Mouse (Mus musculus): ENCODE measurements around the gene Mpig6b. TPM values are rescaled to one million over a fixed set of nuclear protein-coding genes. Genes with fewer than 3 reads are reported as not detected.

The Mpig6b gene
- polyA plus RNA-seq (2014; fragmentation: Nextera tagmentation; extraction: Ambion mirVana), result 8.4 and 11.2 TPM in 2 replicates

GRCm38 (mm10) chr17:35066084-35066483 lies at the start of gene Mpig6b:
Mpig6b (minus strand) TSS chr17:35066184.
- Histone ChIP-seq H3K4me2 (peak within 1 kb of the TSS; percentile 79), H3K27ac (ENCODE audit: low read depth, low read length) (peak within 1 kb of the TSS; percentile 2; the same call in 1 of the 2 replicates), H3K4me3 (ENCODE audit: low read depth, low read length) (peak within 1 kb of the TSS; percentile 45), H3K9ac (ENCODE audit: low read depth, low read length) (peak within 1 kb of the TSS; percentile 45), H3K4me1 (replicated peaks; ENCODE audit: control insufficient read depth, insufficient read depth, low read length) (peaks cover 20% of the 10 kb centered on the region), H3K36me3 (ENCODE audit: control insufficient read depth, insufficient read depth, low read length) (peaks cover 6% of the 10 kb centered on the region; the same call in 1 of the 2 replicates), H3K27me3 (replicated peaks; ENCODE audit: control insufficient read depth, insufficient read depth, low read length) (peaks cover 46% of the 10 kb centered on the region), H3K9me3 (ENCODE audit: control insufficient read depth, low read length) (no peaks in the 10 kb centered on the region)
- WGBS, result 38% methylated on average over 10 of the region's 10 CpGs
- ATAC-seq (replicated peaks; ENCODE audit: low FRiP score) (no peak), DNase-seq (ENCODE audit: low spot score) (no peak)

GRCm38 (mm10) chr17:35115046-35116019 lies 49.3 kb upstream of the Mpig6b start, which contains the start of gene Ly6g5b:
Ly6g5b (minus strand) TSS chr17:35115428.
- Histone ChIP-seq H3K4me3 (ENCODE audit: low read depth, low read length) (no peak within 1 kb of the TSS), H3K27me3 (replicated peaks; ENCODE audit: control insufficient read depth, insufficient read depth, low read length) (no peaks in the 10 kb centered on the region), H3K27ac (ENCODE audit: low read depth, low read length) (no peak within 1 kb of the TSS), H3K36me3 (ENCODE audit: control insufficient read depth, insufficient read depth, low read length) (peaks cover 21% of the 10 kb centered on the region), H3K4me2 (no peak within 1 kb of the TSS), H3K9me3 (ENCODE audit: control insufficient read depth, low read length) (no peaks in the 10 kb centered on the region), H3K9ac (ENCODE audit: low read depth, low read length) (no peak within 1 kb of the TSS), H3K4me1 (replicated peaks; ENCODE audit: control insufficient read depth, insufficient read depth, low read length) (peaks cover 5% of the 10 kb centered on the region; the same call in 1 of the 2 replicates)
- DNase-seq (ENCODE audit: low spot score) (no peak), ATAC-seq (replicated peaks; ENCODE audit: low FRiP score) (peak; percentile 34; the same call in 1 of the 2 replicates)
- 79% methylated on average over 8 of the region's 8 CpGs for WGBS

- no peak overlapping the region for H3K9ac ChIP-seq (ENCODE audit: low read depth, low read length)
- no peak overlapping the region for H3K27ac ChIP-seq (ENCODE audit: low read depth, low read length)
- H3K9me3 ChIP-seq (ENCODE audit: control insufficient read depth, low read length), result no peaks in the 10 kb centered on the region
- no peak for ATAC-seq (replicated peaks; ENCODE audit: low FRiP score)
- 72% methylated on average over 9 of the region's 9 CpGs for WGBS
- H3K4me2 ChIP-seq, result no peak overlapping the region
- H3K27me3 ChIP-seq (replicated peaks; ENCODE audit: control insufficient read depth, insufficient read depth, low read length), result no peaks in the 10 kb centered on the region
- H3K4me3 ChIP-seq (ENCODE audit: low read depth, low read length), result no peak overlapping the region
- DNase-seq (ENCODE audit: low spot score), result no peak
- H3K36me3 ChIP-seq (ENCODE audit: control insufficient read depth, insufficient read depth, low read length), result peaks cover 2% of the 10 kb centered on the region; the same call in 1 of the 2 replicates
- H3K4me1 ChIP-seq (replicated peaks; ENCODE audit: control insufficient read depth, insufficient read depth, low read length), result no peaks in the 10 kb centered on the region
Measured at GRCm38 (mm10) chr17:35111774-35112173, 45.8 kb upstream of the Mpig6b start.

- H3K4me2 ChIP-seq, result no peak within 1 kb of the TSS
- no peak within 1 kb of the TSS for H3K27ac ChIP-seq (ENCODE audit: low read depth, low read length)
- no peaks in the 10 kb centered on the region for H3K9me3 ChIP-seq (ENCODE audit: control insufficient read depth, low read length)
- H3K4me1 ChIP-seq (replicated peaks; ENCODE audit: control insufficient read depth, insufficient read depth, low read length), result peaks cover 32% of the 10 kb centered on the region
- 84% methylated on average over 6 of the region's 6 CpGs for WGBS
- no peak for ATAC-seq (replicated peaks; ENCODE audit: low FRiP score)
- H3K4me3 ChIP-seq (ENCODE audit: low read depth, low read length), result no peak within 1 kb of the TSS
- no peak for DNase-seq (ENCODE audit: low spot score)
- H3K27me3 ChIP-seq (replicated peaks; ENCODE audit: control insufficient read depth, insufficient read depth, low read length), result no peaks in the 10 kb centered on the region
- no peak within 1 kb of the TSS for H3K9ac ChIP-seq (ENCODE audit: low read depth, low read length)
- H3K36me3 ChIP-seq (ENCODE audit: control insufficient read depth, insufficient read depth, low read length), result peaks cover 5% of the 10 kb centered on the region; the same call in 1 of the 2 replicates
Measured at GRCm38 (mm10) chr17:35108097-35108496, 42.1 kb upstream of the Mpig6b start, which contains the start of gene Ly6g5c. Ly6g5c (plus strand) TSS chr17:35108279.

GRCm38 (mm10) chr17:35106522-35106921 lies 40.5 kb upstream of the Mpig6b start:
- no peaks in the 10 kb centered on the region for H3K9me3 ChIP-seq (ENCODE audit: control insufficient read depth, low read length)
- H3K4me2 ChIP-seq, result no peak overlapping the region; the same call in 1 of the 2 replicates
- H3K9ac ChIP-seq (ENCODE audit: low read depth, low read length), result no peak overlapping the region
- no peaks in the 10 kb centered on the region for H3K27me3 ChIP-seq (replicated peaks; ENCODE audit: control insufficient read depth, insufficient read depth, low read length)
- peaks cover 19% of the 10 kb centered on the region for H3K36me3 ChIP-seq (ENCODE audit: control insufficient read depth, insufficient read depth, low read length)
- DNase-seq (ENCODE audit: low spot score) (no peak), ATAC-seq (replicated peaks; ENCODE audit: low FRiP score) (no peak)
- no peak overlapping the region for H3K27ac ChIP-seq (ENCODE audit: low read depth, low read length)
- H3K4me3 ChIP-seq (ENCODE audit: low read depth, low read length), result no peak overlapping the region
- 71% methylated on average over 3 of the region's 3 CpGs for WGBS
- peaks cover 41% of the 10 kb centered on the region for H3K4me1 ChIP-seq (replicated peaks; ENCODE audit: control insufficient read depth, insufficient read depth, low read length)

GRCm38 (mm10) chr17:35105740-35106389 lies 39.9 kb upstream of the Mpig6b start:
- H3K4me1 ChIP-seq (replicated peaks; ENCODE audit: control insufficient read depth, insufficient read depth, low read length), result peaks cover 41% of the 10 kb centered on the region
- H3K27ac ChIP-seq (ENCODE audit: low read depth, low read length), result peak overlapping the region; percentile 57

GRCm38 (mm10) chr17:35104754-35105153 lies 38.8 kb upstream of the Mpig6b start:
- H3K27me3 ChIP-seq (replicated peaks; ENCODE audit: control insufficient read depth, insufficient read depth, low read length), result no peaks in the 10 kb centered on the region
- H3K36me3 ChIP-seq (ENCODE audit: control insufficient read depth, insufficient read depth, low read length), result peaks cover 30% of the 10 kb centered on the region
- DNase-seq (ENCODE audit: low spot score), result no peak
- H3K9me3 ChIP-seq (ENCODE audit: control insufficient read depth, low read length), result no peaks in the 10 kb centered on the region
- H3K4me1 ChIP-seq (replicated peaks; ENCODE audit: control insufficient read depth, insufficient read depth, low read length), result peaks cover 41% of the 10 kb centered on the region
- H3K9ac ChIP-seq (ENCODE audit: low read depth, low read length), result peak overlapping the region; percentile 52
- 44% methylated on average over 6 of the region's 6 CpGs for WGBS
- peak overlapping the region; percentile 27 for H3K4me2 ChIP-seq
- peak; percentile 85 for ATAC-seq (replicated peaks; ENCODE audit: low FRiP score)
- peak overlapping the region; percentile 73 for H3K27ac ChIP-seq (ENCODE audit: low read depth, low read length)
- H3K4me3 ChIP-seq (ENCODE audit: low read depth, low read length), result no peak overlapping the region

More at GRCm38 (mm10) chr17:35105740-35106389, 39.9 kb upstream of the Mpig6b start:
- 30% methylated on average over 13 of the region's 13 CpGs for WGBS
- peak; percentile 53; the same call in 1 of the 2 replicates for ATAC-seq (replicated peaks; ENCODE audit: low FRiP score)
- Histone ChIP-seq H3K36me3 (ENCODE audit: control insufficient read depth, insufficient read depth, low read length) (peaks cover 26% of the 10 kb centered on the region), H3K4me2 (peak overlapping the region; percentile 27), H3K27me3 (replicated peaks; ENCODE audit: control insufficient read depth, insufficient read depth, low read length) (no peaks in the 10 kb centered on the region), H3K9me3 (ENCODE audit: control insufficient read depth, low read length) (no peaks in the 10 kb centered on the region), H3K9ac (ENCODE audit: low read depth, low read length) (peak overlapping the region; percentile 7; the same call in 1 of the 2 replicates), H3K4me3 (ENCODE audit: low read depth, low read length) (no peak overlapping the region)
- no peak for DNase-seq (ENCODE audit: low spot score)

GRCm38 (mm10) chr17:35104079-35104478 lies 38.1 kb upstream of the Mpig6b start:
- 75% methylated on average over 7 of the region's 7 CpGs for WGBS
- peak overlapping the region; percentile 73 for H3K27ac ChIP-seq (ENCODE audit: low read depth, low read length)
- H3K36me3 ChIP-seq (ENCODE audit: control insufficient read depth, insufficient read depth, low read length), result peaks cover 34% of the 10 kb centered on the region
- H3K9ac ChIP-seq (ENCODE audit: low read depth, low read length), result peak overlapping the region; percentile 52
- peaks cover 41% of the 10 kb centered on the region for H3K4me1 ChIP-seq (replicated peaks; ENCODE audit: control insufficient read depth, insufficient read depth, low read length)
- peak overlapping the region; percentile 27 for H3K4me2 ChIP-seq
- no peak for DNase-seq (ENCODE audit: low spot score)
- H3K9me3 ChIP-seq (ENCODE audit: control insufficient read depth, low read length), result no peaks in the 10 kb centered on the region
- no peak overlapping the region for H3K4me3 ChIP-seq (ENCODE audit: low read depth, low read length)
- no peaks in the 10 kb centered on the region for H3K27me3 ChIP-seq (replicated peaks; ENCODE audit: control insufficient read depth, insufficient read depth, low read length)
- ATAC-seq (replicated peaks; ENCODE audit: low FRiP score), result no peak

Measured in liver, embryonic 11.5 days (tissue).